Mouse (Mus musculus) hindbrain, postnatal 0 days (tissue): ENCODE data around the gene Cyp2d11. TPM values are rescaled to one million over a fixed set of nuclear protein-coding genes. Genes with fewer than 3 reads are reported as not detected.

Experiments
- ATAC-seq: fragments of 200-750 bp; cut with Nextera tagmentation; 2 replicates; pipeline ENCODE4 v1.8.0; 2017; ENCODE audit warnings: mild to moderate bottlenecking, moderate TSS enrichment, moderate library complexity
- DNase-seq: peaks from one replicate; pipeline ENCODE4 v3.0.0-alpha.2; 2015; ENCODE audit warnings: low spot score
- H3K27ac ChIP-seq: fragments of 300-500 bp; sonication (generic); 2 replicates; pipeline ENCODE4 v1.5.1; 2014; ENCODE audit warnings: mild to moderate bottlenecking
- H3K27me3 ChIP-seq: fragments of 300-500 bp; sonication (generic); 2 replicates; pipeline ENCODE4 v1.6.1; 2014; ENCODE audit warnings: low read length, mixed read lengths; ENCODE audit not compliant: insufficient read depth
- H3K36me3 ChIP-seq: fragments of 300-500 bp; sonication (generic); 2 replicates; pipeline ENCODE4 v1.6.1; 2014; ENCODE audit warnings: low read length, mixed read lengths; ENCODE audit not compliant: insufficient read depth
- H3K4me1 ChIP-seq: fragments of 300-500 bp; sonication (generic); 2 replicates; pipeline ENCODE4 v1.6.1; 2014; ENCODE audit warnings: antibody characterized with exemption, low read length, mixed read lengths; ENCODE audit not compliant: insufficient read depth
- H3K4me2 ChIP-seq: fragments of 300-500 bp; sonication (generic); 2 replicates; pipeline ENCODE4 v1.6.1; 2014; ENCODE audit warnings: low read depth, mild to moderate bottlenecking, low read length, moderate library complexity, mixed read lengths
- H3K4me3 ChIP-seq: fragments of 300-500 bp; sonication (generic); 2 replicates; pipeline ENCODE4 v1.5.1; 2014; ENCODE audit warnings: low read length
- H3K9ac ChIP-seq: fragments of 300-500 bp; sonication (generic); replicated peaks from 2 replicates; pipeline ENCODE4 v1.6.1; 2014; ENCODE audit warnings: mild to moderate bottlenecking, low read length, moderate library complexity, mixed read lengths
- H3K9me3 ChIP-seq: fragments of 300-500 bp; sonication (generic); 2 replicates; pipeline ENCODE4 v1.6.1; 2016; ENCODE audit warnings: low read length, mixed read lengths
- CTCF ChIP-seq: IDR thresholded peaks from 2 replicates; pipeline ENCODE4 v1.5.1; 2016; ENCODE audit warnings: antibody characterized with exemption, control low read depth, low read depth
- WGBS: fragments of 180-500 bp; shearing (Covaris S2); extraction: QIAGEN DNeasy Blood & Tissue Kit; methylation state at CpG from one replicate; pipeline ENCODE4 v1.1.7; 2014; 5-methylcytosine and 5-hydroxymethylcytosine counted together
- microRNA-seq, 2 experiments: library from miRNA; unstranded; fragments of <30 nt; microRNA quantifications; one replicate each; pipeline ENCODE4; 2016
- polyA plus RNA-seq: library from polyadenylated mRNA; unstranded; fragments of >200 nt; fragmentation: Nextera tagmentation; extraction: Ambion mirVana; gene quantifications from 2 replicates; pipeline ENCODE4 v1.2.1, GENCODE M21; 2015
- total RNA-seq: library from RNA; depleted of rRNA; stranded (reverse); fragments of >200 nt; gene quantifications from 2 replicates; pipeline ENCODE4 v1.2.3, GENCODE M21; 2014; rRNA removed

Cyp2d11 gene
- total and polyA plus RNA-seq, 2 experiments from 2014 or later: not detected

- Histone ChIP-seq H3K4me1 (peaks cover 14% of the 10 kb centered on the region; the same call in 1 of the 2 replicates), H3K27ac (no peak overlapping the region; the same call in 1 of the 2 replicates), H3K9ac (peak overlapping the region; percentile 44; the same call in 1 of the 2 replicates), H3K4me2 (peak overlapping the region; percentile 53), H3K4me3 (peak overlapping the region; percentile 28), H3K27me3 (no peaks in the 10 kb centered on the region), H3K9me3 (no peaks in the 10 kb centered on the region), H3K36me3 (no peaks in the 10 kb centered on the region)
- no peak for ATAC-seq
- no peak for DNase-seq
- 9% methylated on average over 35 of the region's 40 CpGs for WGBS
- TF ChIP-seq CTCF: no peak
Observed at GRCm38 (mm10) chr15:82341036-82341501, 52.8 kb downstream of the Cyp2d11 start.

- no peaks in the 10 kb centered on the region for H3K9me3 ChIP-seq
- H3K27ac ChIP-seq: no peak overlapping the region
- peaks cover 14% of the 10 kb centered on the region; the same call in 1 of the 2 replicates for H3K4me1 ChIP-seq
- peak overlapping the region; percentile 28 for H3K4me3 ChIP-seq
- no peak for ATAC-seq
- no peaks in the 10 kb centered on the region for H3K36me3 ChIP-seq
- no peaks in the 10 kb centered on the region for H3K27me3 ChIP-seq
- peak overlapping the region; percentile 53 for H3K4me2 ChIP-seq
- no peak for TF ChIP-seq CTCF
- peak overlapping the region; percentile 44; the same call in 1 of the 2 replicates for H3K9ac ChIP-seq
- DNase-seq: no peak
- 52% methylated on average over 21 of the region's 21 CpGs for WGBS
Observed at GRCm38 (mm10) chr15:82340414-82341035, 53.3 kb downstream of the Cyp2d11 start.

GRCm38 (mm10) chr15:82339634-82340254 lies 54.1 kb downstream of the Cyp2d11 start:
- TF ChIP-seq CTCF: no peak
- Histone ChIP-seq H3K27ac (no peak overlapping the region), H3K9me3 (no peaks in the 10 kb centered on the region), H3K4me2 (no peak overlapping the region), H3K4me1 (peaks cover 14% of the 10 kb centered on the region; the same call in 1 of the 2 replicates), H3K9ac (no peak overlapping the region), H3K27me3 (no peaks in the 10 kb centered on the region), H3K4me3 (no peak overlapping the region), H3K36me3 (0 out of 2 replicates have a peak, but pooled peaks cover 4% of the 10 kb centered on the region)
- WGBS: 70% methylated on average over 8 of the region's 8 CpGs
- DNase-seq (no peak), ATAC-seq (no peak)

Small RNA genes within 50 kb of the gene (microRNA-seq; reads per million reads assigned to microRNA genes)
- gene Gm25990 (0 to 0.36 reads per million in 2 experiments), gene Gm27331 (0 reads per million in 2 experiments), gene Mir7684 (0 reads per million in 2 experiments)

Other genes starting within 250 kb of the Cyp2d11 start
- 256 and 266 TPM in 2 replicates for gene Srebf2, start 246.8 kb downstream of the Cyp2d11 start, total RNA-seq
- 139 and 145 TPM in 2 replicates for gene Srebf2, start 246.8 kb downstream of the Cyp2d11 start, polyA plus RNA-seq
- 34.7 and 36.0 TPM in 2 replicates for gene Shisa8, start 181.2 kb downstream of the Cyp2d11 start, total RNA-seq
- gene Shisa8, start 181.2 kb downstream of the Cyp2d11 start, polyA plus RNA-seq: 7.5 and 9.2 TPM in 2 replicates
- gene Tnfrsf13c, start 169.7 kb downstream of the Cyp2d11 start, total RNA-seq: 0.29 and 5.6 TPM in 2 replicates
- gene Tnfrsf13c, start 169.7 kb downstream of the Cyp2d11 start, polyA plus RNA-seq: 0.34 and 0.42 TPM in 2 replicates
- 15.0 and 16.2 TPM in 2 replicates for gene Cenpm, start 149.3 kb downstream of the Cyp2d11 start, total RNA-seq
- 23.0 and 27.6 TPM in 2 replicates for gene Cenpm, start 149.3 kb downstream of the Cyp2d11 start, polyA plus RNA-seq
- 116 and 127 TPM in 2 replicates for gene 1500009C09Rik, start 141.6 kb downstream of the Cyp2d11 start, total RNA-seq
- gene 1500009C09Rik, start 141.6 kb downstream of the Cyp2d11 start, polyA plus RNA-seq: 12.5 and 13.9 TPM in 2 replicates
- 393 and 404 TPM in 2 replicates for gene Sept3, start 119.1 kb downstream of the Cyp2d11 start, total RNA-seq
- 299 and 320 TPM in 2 replicates for gene Sept3, start 119.1 kb downstream of the Cyp2d11 start, polyA plus RNA-seq
- gene Wbp2nl, start 95.1 kb downstream of the Cyp2d11 start, total RNA-seq: 1.4 TPM in 1 of 2 replicates, not detected in the other
- gene Wbp2nl, start 95.1 kb downstream of the Cyp2d11 start, polyA plus RNA-seq: 0.36 TPM in 1 of 2 replicates, not detected in the other
- gene Naga, start 55.1 kb downstream of the Cyp2d11 start, total RNA-seq: 41.6 and 51.1 TPM in 2 replicates
- 36.9 and 37.2 TPM in 2 replicates for gene Naga, start 55.1 kb downstream of the Cyp2d11 start, polyA plus RNA-seq
- gene Pheta2, start 55.1 kb downstream of the Cyp2d11 start, total RNA-seq: 0.93 and 1.2 TPM in 2 replicates
- gene Pheta2, start 55.1 kb downstream of the Cyp2d11 start, polyA plus RNA-seq: 1.3 and 1.4 TPM in 2 replicates
- gene Smdt1, start 55.1 kb downstream of the Cyp2d11 start, total RNA-seq: 288 and 293 TPM in 2 replicates
- gene Smdt1, start 55.1 kb downstream of the Cyp2d11 start, polyA plus RNA-seq: 392 and 401 TPM in 2 replicates
- 194 and 224 TPM in 2 replicates for gene Ndufa6, start 39.7 kb downstream of the Cyp2d11 start, total RNA-seq
- 511 and 516 TPM in 2 replicates for gene Ndufa6, start 39.7 kb downstream of the Cyp2d11 start, polyA plus RNA-seq
- gene Cyp2d22, start 13.8 kb downstream of the Cyp2d11 start, total RNA-seq: 3.6 and 6.1 TPM in 2 replicates
- gene Cyp2d22, start 13.8 kb downstream of the Cyp2d11 start, polyA plus RNA-seq: 3.7 and 5.1 TPM in 2 replicates
- gene Cyp2d10, start 13.2 kb upstream of the Cyp2d11 start, total RNA-seq: not detected in 2 replicates
- gene Cyp2d10, start 13.2 kb upstream of the Cyp2d11 start, polyA plus RNA-seq: not detected in 2 replicates
- gene Cyp2d9, start 39.4 kb upstream of the Cyp2d11 start, total RNA-seq: not detected in 2 replicates
- gene Cyp2d9, start 39.4 kb upstream of the Cyp2d11 start, polyA plus RNA-seq: not detected in 2 replicates
- gene Cyp2d12, start 161.1 kb upstream of the Cyp2d11 start, total RNA-seq: not detected in 2 replicates
- gene Cyp2d12, start 161.1 kb upstream of the Cyp2d11 start, polyA plus RNA-seq: not detected in 2 replicates
- not detected in 2 replicates for gene Cyp2d34, start 226.9 kb upstream of the Cyp2d11 start, total RNA-seq
- not detected in 2 replicates for gene Cyp2d34, start 226.9 kb upstream of the Cyp2d11 start, polyA plus RNA-seq